Mouse (Mus musculus) left cerebral cortex, adult 2 months (tissue): ENCODE measurements around the gene Ikzf5. TPM values are rescaled to one million over a fixed set of nuclear protein-coding genes. Genes with fewer than 3 reads are reported as not detected.
"Not testable (repeated sequence)": the region's sequence is repeated elsewhere in the genome, so short reads cannot be mapped to it uniquely, and the experiment has no call there.

Source experiments
- DNase-seq, 2 experiments: peaks; one replicate each; pipeline ENCODE4 v3.0.0; 2021 to 2022; ENCODE audit warnings: low spot score in 2 of 2, mixed read lengths in 1 of 2; ENCODE audit errors: extremely low spot score in 1 of 2
- H3K27ac ChIP-seq: fragments of 200-600 bp; 2 replicates; pipeline ENCODE4 v1.8.1; 2022
- H3K4me3 ChIP-seq: fragments of 200-600 bp; 2 replicates; pipeline ENCODE4 v1.8.1; 2022
- CTCF ChIP-seq: fragments of 200-600 bp; IDR thresholded peaks from 2 replicates; pipeline ENCODE4 v1.8.1; 2022; ENCODE audit warnings: antibody characterized with exemption, mild to moderate bottlenecking, moderate library complexity
- intact Hi-C: fragments of 180-260 bp; cut with DNase I; formaldehyde crosslinking; loops from one replicate; pipeline ENCODE4 v1.15.1; 2025
- long read RNA-seq, 2 experiments: library from polyadenylated mRNA; stranded (forward); transcript quantifications; one replicate each; pipeline ENCODE4 v2.0.0; 2021; ENCODE audit warnings: borderline mapping rate in 2 of 2
- total RNA-seq, 2 experiments: library from RNA; stranded (reverse); gene quantifications; 2 replicates each; pipeline ENCODE4 v1.2.3; 2021

Gene Ikzf5
- 10 to 100 TPM; 49.3 to 49.5 TPM for total RNA-seq
- long read RNA-seq, experiment 1, full-length matches to known transcripts = 25 of 32 reads
- long read RNA-seq, experiment 1, partial matches to known transcripts = 5 of 32 reads
- long read RNA-seq, experiment 1, other reads (novel, unspliced or antisense) = 2 of 32 reads
- long read RNA-seq, experiment 2, full-length matches to known transcripts = 19 of 30 reads
- long read RNA-seq, experiment 2, partial matches to known transcripts = 7 of 30 reads
- long read RNA-seq, experiment 2, other reads (novel, unspliced or antisense) = 4 of 30 reads

DNA sequence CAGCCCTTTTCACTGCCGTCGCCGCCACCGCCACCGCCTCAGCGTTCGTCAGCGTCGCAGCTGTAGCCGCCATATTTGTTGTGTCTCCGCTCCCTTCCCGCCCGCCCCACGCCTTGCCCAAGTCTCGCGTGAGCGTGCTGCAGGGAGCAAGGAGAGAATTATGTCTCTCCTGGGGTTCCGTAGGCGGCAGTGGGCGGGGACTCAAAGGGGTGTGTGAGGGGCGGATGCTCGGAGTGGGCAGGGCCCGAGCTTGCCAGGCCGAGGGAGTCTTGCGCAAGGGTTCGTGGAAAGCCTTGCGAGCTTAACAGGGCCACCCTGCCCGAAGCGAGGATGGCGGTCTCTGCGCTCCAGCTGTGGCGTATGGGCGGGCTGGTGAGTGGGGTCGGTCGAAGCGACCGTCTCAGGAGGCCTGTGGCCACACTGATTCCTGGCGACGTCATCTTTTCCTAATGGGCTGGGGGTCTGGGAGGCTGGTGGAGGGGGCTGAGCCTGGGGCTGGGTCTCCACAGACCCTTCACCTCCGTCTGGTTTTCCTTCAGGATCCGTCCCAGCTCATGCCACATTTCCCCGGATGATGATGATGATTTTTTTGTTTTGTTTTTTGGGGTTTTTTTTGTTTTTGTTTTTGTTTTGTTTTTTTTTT lies at the start of gene Ikzf5, which contains the start of gene Acadsb:
Ikzf5 (minus strand) TSS at position 106 of the 643 bp plus-strand sequence.
Acadsb (plus strand) TSS at position 186 of the 643 bp plus-strand sequence.
- peak; percentile 98 to 100 for DNase-seq
- peak within 1 kb of the TSS; percentile 94 for H3K4me3 ChIP-seq
- intact Hi-C loops = loop anchor here (2.0 to 5.0 kb wide), 2 partner anchors 48 to 152 kb away; partner anchors contain the start of genes 2310057M21Rik and Bub3
- H3K27ac ChIP-seq = peak within 1 kb of the TSS; percentile 86
- TF ChIP-seq CTCF = no peak

DNA sequence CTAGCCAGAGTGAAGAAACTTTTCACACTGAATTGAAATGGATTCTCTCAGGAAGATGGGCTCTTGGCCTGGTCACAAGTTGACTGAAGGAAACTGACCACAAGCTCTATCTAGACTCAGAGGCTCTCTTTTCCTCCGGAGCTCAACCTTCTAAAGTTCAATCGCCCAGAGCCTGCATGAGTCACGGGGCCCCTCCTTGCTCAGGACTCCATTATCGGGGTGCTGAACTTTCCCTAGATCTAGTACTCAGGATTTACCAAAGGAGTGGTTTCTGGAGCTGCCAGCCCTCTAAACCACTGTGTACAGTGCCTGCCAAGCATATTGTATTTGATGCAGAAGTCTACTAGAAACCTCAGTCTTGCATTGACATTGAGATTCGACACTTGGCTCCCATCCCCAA lies 46.4 kb upstream of the Ikzf5 start:
- no peak for TF ChIP-seq CTCF
- intact Hi-C loops = no loop called here
- Histone ChIP-seq H3K4me3 (no peak overlapping the region), H3K27ac (no peak overlapping the region)
- no peak for DNase-seq

DNA sequence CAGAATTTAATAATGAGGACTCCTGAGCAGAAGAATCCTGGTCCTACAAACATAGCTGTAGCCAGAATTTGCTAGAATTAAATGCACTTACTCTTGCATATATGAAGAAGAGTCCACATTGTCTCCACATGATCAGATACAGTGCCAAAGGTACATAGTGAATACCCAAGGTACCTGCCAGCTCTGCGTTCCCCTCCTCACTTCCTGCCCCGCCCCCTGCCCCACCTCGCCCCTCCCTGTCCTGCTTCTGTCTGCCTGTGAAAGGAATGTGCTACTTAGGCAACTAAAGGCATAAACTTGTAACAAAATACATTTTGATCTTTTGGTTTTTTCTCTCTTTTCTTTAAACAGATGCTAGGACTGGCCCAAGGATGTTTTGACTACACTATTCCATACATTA lies 26.7 kb upstream of the Ikzf5 start:
- H3K4me3 ChIP-seq = no peak overlapping the region
- H3K27ac ChIP-seq = no peak overlapping the region
- TF ChIP-seq CTCF = no peak
- intact Hi-C loops = no loop called here
- no peak for DNase-seq

DNA sequence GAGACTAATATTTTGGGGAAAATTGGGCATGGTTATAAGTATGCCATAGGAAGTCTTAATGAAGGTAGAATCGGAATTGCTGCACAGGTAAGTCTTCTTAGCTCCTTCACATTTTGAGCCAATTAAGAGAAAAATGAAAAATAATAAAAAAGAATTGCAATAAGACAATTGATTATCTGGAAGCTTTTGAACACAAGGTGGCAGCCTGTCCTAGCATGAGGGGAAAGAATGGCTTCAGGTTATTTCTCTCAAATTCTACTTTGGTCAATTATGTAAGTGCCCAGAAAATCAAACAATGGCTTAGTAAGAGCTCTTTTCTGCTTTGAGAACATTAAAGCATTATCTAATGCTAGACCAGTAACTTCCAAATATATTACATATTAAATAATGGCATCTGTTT lies 24.0 kb upstream of the Ikzf5 start:
- H3K4me3 ChIP-seq = no peak overlapping the region
- intact Hi-C loops = loop anchor here (5.0 kb wide), 1 partner anchor 313 kb away; no protein-coding TSS in a partner anchor
- no peak for DNase-seq

DNA sequence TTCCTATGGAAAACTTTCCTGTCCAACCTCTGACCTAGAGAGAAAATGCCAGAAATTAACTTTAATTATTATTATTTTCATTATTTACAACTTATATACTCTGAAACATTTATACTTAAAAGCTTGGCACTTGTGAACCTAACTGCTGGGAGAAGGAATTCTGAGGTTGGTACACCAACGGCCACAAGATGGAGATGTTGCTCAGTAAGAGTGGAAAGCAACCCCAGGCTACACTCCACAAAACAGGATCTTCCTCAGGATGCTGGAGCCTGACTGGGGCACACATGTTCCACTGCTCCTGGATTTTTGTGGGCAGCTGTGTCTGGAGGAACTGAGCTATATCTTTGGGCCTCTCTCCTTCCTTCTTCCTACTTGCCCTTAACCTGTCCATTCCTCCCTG lies 21.9 kb upstream of the Ikzf5 start:
- TF ChIP-seq CTCF = peak; percentile 71
- Histone ChIP-seq H3K27ac (no peak overlapping the region), H3K4me3 (no peak overlapping the region)
- peak; percentile 36 to 38 for DNase-seq
- intact Hi-C loops = loop anchor here (5.0 kb wide), 1 partner anchor 315 kb away; no protein-coding TSS in a partner anchor

More for the DNA sequence above, 24.0 kb upstream of the Ikzf5 start:
- TF ChIP-seq CTCF = peak; percentile 31
- no peak overlapping the region for H3K27ac ChIP-seq

DNA sequence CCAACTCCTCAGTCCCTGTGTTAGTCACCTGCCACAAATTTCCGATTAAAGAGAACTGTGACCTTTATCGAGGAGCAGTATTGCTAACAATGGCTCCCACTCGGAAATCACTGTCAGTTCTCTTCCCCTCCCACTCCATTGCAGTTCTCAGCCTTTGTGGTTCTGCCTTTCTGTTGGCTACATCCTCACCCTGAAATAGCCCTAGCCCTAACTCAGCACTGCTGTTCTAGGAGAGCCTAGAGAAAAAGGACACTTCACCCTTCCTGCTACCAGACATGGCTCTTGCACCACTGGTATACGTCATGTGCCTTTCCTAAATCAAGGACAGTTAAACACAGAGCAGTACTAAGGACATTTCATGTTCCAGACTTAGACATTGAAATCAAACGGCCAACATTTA lies 17.0 kb upstream of the Ikzf5 start:
- no peak overlapping the region for H3K4me3 ChIP-seq
- TF ChIP-seq CTCF = no peak
- H3K27ac ChIP-seq = no peak overlapping the region
- no peak for DNase-seq
- intact Hi-C loops = no loop called here

DNA sequence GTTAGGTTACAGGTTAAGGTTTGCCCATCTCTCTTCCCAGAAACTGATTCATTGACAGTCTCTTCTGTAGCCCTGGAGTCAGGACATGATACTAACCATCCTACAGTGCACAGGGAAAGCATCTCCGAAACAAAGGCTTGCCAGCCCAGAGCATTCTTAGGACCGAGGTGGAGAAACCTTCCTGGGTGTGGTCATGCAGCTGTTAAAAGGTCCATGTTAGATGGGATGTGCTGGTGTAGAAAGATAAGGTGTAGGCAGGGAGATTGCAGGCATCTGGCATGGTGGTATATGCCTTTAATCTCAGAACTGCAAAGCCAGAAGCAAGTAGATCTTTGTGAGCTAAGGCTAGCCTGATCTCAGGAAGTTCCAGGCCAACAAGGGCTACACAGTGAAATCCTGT lies 14.6 kb upstream of the Ikzf5 start:
- intact Hi-C loops = no loop called here
- no peak for DNase-seq
- H3K27ac ChIP-seq = no peak overlapping the region
- no peak for TF ChIP-seq CTCF
- no peak overlapping the region for H3K4me3 ChIP-seq

DNA sequence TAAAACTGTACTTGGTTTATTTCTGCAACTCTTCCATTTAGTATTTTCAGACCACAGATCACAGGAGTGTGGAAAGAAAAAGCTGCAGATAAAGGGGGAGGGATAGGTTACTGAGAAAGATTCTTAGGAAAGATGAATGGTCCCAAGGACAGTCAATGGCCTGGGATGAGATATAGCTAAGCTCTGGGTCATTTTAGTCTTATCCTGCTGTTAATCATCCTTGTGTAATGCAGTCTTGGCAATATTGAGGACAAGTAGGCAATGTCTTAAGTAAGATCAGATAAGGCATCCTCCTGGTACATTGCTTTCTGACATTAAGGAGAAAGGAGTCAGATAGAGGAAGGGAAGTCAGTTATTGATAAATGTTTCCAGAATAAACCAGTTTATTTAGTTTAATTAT lies 7.3 kb upstream of the Ikzf5 start:
- no peak overlapping the region for H3K4me3 ChIP-seq
- no peak for DNase-seq
- no peak overlapping the region for H3K27ac ChIP-seq
- TF ChIP-seq CTCF = no peak
- intact Hi-C loops = no loop called here

DNA sequence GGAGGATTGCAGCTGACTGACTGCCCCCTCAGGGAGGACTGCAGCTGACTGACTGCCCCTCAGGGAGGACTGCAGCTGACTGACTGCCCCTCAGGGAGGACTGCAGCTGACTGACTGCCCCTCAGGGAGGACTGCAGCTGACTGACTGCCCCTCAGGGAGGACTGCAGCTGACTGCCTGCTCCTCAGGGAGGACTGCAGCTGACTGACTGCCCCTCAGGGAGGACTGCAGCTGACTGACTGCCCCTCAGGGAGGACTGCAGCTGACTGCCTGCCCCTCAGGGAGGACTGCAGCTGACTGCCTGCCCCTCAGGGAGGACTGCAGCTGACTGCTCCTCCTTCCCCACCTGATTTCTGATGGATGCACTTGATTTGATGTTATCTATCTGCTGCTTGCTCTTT lies 6.4 kb upstream of the Ikzf5 start:
- DNase-seq, intact Hi-C loops, H3K27ac ChIP-seq, H3K4me3 ChIP-seq: not testable (repeated sequence)

DNA sequence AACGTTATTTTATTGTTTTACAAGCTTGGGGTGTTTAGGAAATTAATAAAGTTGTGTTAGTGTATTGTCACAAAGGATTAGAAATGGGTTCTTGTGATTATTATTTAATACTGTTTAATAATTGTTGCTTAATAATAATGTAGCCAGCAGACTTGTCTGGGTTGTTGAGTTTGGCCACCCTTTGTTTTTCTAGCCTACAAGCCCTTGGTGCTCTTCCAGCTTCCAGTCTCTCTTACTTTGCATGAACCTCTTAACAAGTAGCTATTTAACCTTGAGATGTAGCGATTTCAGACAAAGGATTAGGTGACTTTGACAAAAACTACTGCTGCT lies 1.6 kb upstream of the Ikzf5 start:
- Histone ChIP-seq H3K27ac (no peak overlapping the region), H3K4me3 (peak overlapping the region; percentile 94; the same call in 1 of the 2 replicates)
- intact Hi-C loops = loop anchor here (2.0 to 5.0 kb wide), 2 partner anchors 49 to 150 kb away; partner anchors contain the start of genes 2310057M21Rik and Bub3
- no peak for DNase-seq
- TF ChIP-seq CTCF = no peak

DNA sequence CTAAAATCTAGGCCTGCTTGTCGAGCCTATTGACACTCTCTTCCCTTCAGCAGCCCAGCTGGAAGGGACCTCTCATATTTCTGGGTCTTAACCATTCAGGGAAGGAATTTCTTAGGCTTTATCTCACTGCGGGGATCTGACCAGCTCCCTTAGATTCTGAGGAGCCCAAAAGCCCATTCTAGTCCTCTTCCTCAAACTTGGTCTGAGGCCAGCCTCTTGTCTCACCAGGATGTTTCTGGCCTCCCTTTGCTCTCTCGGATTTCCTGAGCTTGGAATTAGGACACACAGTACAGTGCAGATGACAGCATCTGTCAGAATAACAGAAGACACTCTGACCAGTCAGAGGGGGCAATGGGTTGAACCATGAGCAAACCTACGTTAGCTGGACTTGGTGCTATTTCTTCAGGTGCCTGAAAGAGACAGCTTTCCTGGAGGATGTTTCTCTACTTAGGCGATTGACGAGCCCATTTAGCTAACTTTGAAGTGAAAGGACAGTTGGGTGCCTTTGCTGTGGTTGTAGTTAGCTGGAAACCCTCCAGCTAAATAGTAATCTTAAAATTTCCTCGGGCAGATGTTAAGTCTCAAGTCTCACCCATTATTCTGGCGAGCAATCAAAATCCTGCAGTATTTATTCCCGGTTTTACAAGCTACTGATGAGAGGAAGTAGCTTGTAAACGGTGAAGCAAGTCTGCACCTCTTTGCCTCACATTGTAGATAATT lies 1.1 kb upstream of the Ikzf5 start:
- intact Hi-C loops = loop anchor here (2.0 to 5.0 kb wide), 2 partner anchors 49 to 151 kb away; partner anchors contain the start of genes 2310057M21Rik and Bub3
- no peak for DNase-seq

DNA sequence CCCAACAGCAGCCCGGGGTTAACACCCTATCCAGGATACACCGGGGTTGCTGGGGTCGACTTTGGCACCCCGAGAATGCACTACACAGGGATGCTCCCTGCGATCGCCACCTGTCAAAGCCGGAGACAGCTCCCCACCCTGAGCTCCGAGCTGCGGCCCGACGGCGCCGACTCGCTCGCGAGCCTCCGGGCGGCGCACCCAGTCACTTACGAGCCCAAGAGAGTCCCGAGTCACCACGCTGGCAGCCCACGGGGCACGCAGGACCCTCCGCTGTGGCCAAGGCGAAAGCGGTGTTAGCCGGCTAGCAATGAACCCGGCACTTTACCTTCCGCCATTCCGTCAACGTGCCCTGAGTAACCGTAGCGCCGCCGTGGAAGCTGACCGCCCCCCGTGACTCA lies 334 bp downstream of the Ikzf5 start:
- no peak for DNase-seq
- TF ChIP-seq CTCF = no peak; the same call in 1 of the 2 replicates
- intact Hi-C loops = loop anchor here (2.0 to 5.0 kb wide), 2 partner anchors 47 to 152 kb away; partner anchors contain the start of genes 2310057M21Rik and Bub3

More for the DNA sequence above, 1.1 kb upstream of the Ikzf5 start:
- no peak for TF ChIP-seq CTCF
- H3K27ac ChIP-seq = no peak overlapping the region
- H3K4me3 ChIP-seq = peak overlapping the region; percentile 94

More for the DNA sequence above, 334 bp downstream of the Ikzf5 start:
- peak overlapping the region; percentile 94 for H3K4me3 ChIP-seq
- peak overlapping the region; percentile 86 for H3K27ac ChIP-seq
